Mouse (Mus musculus) yolk sac, embryonic 10.5 days (tissue): Measurements from ENCODE around the gene Cd109.

ENCODE experiments used
- DNase-seq: peaks from one replicate; pipeline ENCODE4 v3.0.0-alpha.2; 2017; ENCODE audit warnings: low spot score

The Cd109 gene

DNA sequence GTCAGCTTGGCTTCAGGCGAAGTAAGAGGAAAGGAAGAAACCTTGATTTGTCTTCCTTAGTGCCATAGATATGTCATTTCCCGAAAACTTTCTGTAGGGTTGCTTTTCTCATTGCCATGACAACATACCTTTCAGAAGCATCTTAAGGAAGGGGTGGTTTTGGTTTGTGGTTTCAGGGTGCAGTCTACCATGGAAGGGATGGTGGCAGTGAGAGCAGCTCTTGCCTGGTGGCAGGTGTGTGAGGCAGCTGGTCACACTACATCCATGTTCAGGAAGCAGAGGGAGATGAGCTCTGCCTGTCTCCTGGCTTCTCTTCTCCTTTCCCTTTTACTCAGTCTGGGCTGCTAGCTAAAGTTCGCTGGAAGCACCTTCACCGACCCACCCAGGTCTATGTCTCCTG is 26.0 kb downstream of the Cd109 start:
- DNase-seq: no peak

DNA sequence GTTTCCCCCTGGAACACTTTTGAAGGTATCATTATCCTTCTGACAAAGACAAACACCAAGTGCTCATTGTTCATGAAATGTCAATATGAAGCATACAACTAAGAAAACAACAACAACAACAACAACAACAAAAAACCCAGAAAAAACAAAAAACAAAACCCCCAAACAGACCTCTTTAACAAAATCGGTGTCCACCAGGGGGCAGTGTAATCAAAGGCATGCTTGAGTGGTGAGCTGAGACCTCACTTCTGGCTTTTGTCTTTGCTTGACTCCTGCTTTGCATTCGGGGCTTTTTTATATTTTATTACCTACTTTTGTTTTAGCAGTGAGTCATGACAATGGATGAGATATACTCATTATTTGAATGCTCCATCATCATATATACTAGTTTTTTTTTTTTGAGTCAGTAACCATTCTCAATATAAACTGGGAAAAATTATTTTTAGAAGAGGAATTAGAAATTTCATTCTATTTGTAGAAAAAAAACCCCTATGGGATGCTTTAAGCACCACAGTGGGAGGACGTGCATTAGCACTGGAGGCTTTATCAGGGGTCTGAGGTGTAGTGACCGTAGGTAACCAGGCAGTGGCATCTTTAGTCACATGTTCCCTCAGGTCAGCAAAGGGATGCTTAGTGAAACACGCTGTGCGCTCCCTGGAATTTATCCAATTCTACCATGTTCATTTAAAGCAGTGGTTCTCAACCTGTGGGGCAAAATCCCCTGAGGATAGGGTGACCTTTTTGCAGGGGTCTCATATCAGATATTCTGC is 30.8 kb downstream of the Cd109 start:
- DNase-seq: peak; percentile 12

- no peak for DNase-seq
Observed at GRCm38 (mm10) chr9:78648641-78649040, 33.3 kb downstream of the Cd109 start.

DNA sequence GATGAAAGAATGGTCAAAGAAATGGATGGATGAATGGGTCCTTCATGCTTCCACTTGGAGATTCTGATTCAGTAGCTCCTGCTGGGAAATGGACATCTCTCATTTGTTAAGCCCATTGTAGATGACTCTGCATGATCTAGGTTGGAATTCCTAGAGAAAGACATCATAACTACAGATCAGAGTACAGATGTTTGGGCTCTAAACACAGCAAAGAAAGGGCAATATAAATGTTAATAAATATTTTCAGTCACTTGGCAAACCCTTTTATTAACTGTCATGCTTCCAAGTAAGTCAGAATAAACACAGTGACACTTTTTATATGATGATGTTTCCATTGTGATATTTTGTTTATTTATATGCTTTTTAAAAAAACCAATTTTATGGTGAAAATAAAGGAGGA is 34.1 kb downstream of the Cd109 start:
- DNase-seq: no peak

DNA sequence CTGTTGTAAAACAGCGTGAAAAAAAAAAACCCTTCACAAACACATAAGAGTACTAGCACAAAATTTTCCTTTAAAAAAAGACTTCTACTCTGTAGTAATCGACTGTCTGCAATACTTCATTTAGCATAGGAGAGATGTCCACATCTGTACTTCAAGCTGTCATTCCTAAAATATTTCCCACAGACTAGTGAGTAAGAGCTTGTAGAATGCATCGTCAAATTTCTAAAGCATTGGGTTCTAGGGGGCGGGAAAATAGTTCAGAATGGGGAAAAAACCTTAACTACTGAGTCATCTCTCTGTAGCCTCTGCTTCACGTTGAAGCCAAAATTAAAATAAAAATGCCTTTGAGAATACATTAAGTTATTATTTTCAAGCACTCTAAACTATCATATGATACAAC is 42.2 kb downstream of the Cd109 start:
- DNase-seq: no peak

- no peak for DNase-seq
Observed at GRCm38 (mm10) chr9:78671446-78671985, 56.2 kb downstream of the Cd109 start.

DNA sequence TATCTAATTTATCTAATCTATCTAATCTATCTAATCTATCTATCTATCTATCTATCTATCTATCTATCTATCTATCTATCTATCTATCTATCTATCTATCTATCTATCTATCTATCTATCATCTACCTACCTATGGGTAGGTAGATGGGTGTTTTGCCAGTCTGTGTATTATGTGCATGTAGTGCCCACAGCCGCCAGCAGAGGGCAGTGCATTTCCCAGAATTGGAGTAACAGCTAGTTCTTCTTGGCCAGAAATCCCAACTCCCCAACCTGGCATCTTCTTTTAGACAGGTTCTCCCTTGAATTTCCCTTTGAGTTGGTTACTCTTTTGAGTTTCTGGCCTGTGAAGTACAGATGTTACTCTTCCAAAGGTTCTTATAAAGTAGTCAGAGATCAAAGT is 85.3 kb downstream of the Cd109 start:
- peak; percentile 27 for DNase-seq

DNA sequence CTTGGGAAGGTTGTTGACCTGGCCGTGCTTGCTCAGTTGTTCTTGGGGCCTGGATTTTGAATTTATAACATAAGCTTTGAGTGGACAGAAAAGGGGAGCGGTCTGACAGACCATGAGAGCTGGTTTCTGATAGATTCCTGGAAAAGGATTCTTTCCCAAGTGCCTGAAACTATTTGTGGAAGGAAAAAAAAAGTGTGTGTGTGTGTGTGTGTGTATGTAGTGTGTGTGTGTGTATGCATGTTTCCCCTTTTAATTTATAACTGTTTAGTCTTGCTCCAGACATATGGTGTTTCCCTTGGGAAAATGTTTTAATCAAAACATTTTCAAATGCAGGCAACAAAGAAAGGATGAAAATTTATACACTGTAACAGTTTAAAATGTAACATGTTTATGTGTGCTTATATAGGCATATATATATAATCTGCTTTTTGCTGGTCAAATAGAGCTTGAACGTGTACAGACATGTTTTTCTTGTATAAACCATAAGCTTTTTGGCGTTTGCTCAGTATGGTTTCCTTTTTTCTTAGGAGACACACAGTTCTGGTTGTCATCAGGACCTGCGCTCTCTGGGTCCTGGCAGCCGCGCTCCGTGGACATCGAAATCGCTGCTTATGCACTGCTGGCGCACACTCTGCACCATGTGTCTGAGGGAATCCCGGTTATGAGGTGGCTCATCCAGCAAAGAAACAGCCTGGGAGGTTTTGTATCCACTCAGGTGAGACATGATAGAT is 87.3 kb downstream of the Cd109 start:
- no peak for DNase-seq

- no peak for DNase-seq
Observed at GRCm38 (mm10) chr9:78720888-78721798, 105.8 kb downstream of the Cd109 start.

GRCm38 (mm10) chr9:78731931-78732330 is 116.6 kb downstream of the Cd109 start:
- no peak for DNase-seq

DNA sequence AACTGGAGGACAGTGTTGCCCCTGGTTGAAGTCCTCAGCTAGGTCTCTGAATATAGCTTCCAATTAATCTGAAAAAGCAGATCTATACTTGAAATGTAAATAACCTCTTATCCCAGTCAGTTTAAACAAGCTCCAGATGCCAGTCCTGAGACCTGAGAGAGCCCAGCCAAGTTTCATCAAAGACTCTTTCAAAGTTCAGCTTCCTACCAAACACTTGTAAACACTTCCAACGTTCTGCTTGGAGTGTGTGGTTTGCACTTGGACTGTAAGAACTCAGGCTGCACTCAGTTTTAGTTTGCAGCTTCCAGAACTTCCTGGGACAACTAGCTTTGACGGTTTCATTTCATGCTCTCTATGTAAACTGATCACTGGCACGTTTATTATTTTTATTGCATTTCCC is 120.2 kb downstream of the Cd109 start:
- DNase-seq: no peak

DNA sequence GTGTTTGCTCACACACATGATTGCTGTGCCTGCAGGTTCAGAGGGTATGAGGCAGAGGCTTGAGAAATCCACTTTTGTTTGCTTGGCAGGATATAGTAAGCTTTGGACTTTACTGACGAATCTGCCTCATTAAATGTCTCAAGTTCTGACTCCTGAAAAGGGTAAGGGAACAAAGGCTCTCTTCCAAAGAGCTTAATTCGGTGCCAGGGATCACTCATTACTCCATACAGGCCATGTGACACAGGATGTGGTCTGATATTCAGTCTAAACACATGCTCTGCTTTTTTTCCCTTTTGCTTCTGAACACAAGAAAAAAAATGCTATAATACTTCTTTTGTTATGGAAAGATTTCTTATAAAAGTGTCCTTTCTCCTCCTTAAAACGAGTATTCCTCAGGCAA is 126.7 kb downstream of the Cd109 start:
- DNase-seq: no peak

DNA sequence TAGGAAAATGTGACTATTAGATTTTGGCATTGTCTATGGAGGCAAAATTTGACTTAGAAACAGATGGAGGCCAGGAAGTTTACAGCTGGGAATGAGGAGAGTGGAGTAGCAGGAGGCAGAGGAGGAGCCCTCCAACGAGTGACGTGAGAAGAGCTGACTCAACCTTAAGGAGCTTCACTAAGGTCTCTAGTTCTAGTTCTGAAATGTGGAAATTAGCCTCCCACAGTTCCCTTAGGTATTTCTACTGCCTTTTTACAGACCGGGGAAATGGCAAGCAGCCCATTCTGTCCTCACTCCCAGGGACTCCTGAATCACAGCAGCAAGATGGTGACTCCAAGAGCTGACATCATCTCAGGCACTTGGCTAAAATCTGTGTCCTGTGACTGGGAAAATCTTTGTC is 134.9 kb downstream of the Cd109 start:
- DNase-seq: no peak
